Mouse (Mus musculus): ENCODE measurements around the gene Syt2.

The Syt2 gene

GRCm38 (mm10) chr1:134704396-134705306, 58.2 kb downstream of the Syt2 start:
- DNase-seq (ENCODE audit: low spot score in 2 of 2), result no peak

GRCm38 (mm10) chr1:134706549-134706948, 60.1 kb downstream of the Syt2 start:
- DNase-seq (ENCODE audit: low spot score in 2 of 2), result no peak

GRCm38 (mm10) chr1:134707516-134707915, 61.0 kb downstream of the Syt2 start:
- no peak for DNase-seq (ENCODE audit: low spot score in 2 of 2)

DNA sequence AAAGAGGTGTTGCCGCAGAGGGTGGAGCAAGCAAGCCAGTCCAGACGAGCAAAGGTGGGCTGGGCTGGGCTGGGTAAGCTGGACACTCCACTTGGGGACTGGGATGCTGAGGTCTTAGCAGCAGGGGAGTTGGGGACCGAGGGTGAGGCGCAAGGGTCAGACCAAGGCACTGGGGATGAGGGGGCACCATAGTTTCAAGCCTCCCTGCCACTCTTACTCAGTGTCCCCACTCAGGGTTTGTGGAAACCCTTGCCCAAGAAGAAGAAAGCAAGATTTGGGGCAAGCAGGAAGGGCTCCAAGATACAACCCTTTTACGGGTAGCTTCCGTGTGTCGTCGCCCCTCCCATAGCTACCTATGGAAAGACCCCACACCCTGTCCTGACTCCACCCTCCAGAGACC, 61.8 kb downstream of the Syt2 start:
- DNase-seq (ENCODE audit: low spot score in 2 of 2), result no peak

GRCm38 (mm10) chr1:134708801-134709385, 62.4 kb downstream of the Syt2 start:
- DNase-seq (ENCODE audit: low spot score in 2 of 2), result peak in 1 of 2 experiments; percentile 14

GRCm38 (mm10) chr1:134709411-134710306, 63.2 kb downstream of the Syt2 start:
- DNase-seq (ENCODE audit: low spot score in 2 of 2), result no peak

DNA sequence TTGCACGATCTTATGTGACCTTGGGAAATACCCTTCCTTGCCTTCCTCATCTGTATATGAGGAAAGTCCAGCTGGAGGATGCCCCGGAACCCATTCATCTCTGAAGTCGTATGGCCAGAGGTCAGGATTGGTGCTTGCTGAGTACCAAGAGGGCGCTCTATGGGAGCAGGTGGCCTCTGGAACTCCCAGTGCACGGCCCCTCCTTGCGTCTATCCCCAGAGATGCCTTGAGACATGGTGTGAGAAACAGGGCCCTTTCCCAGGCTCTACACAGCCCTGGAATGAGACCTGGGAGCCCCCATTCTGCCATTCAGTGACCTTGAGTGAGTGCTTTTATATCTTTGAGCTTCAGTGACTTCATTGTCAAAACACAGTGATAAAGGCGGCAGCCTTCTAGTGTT, 64.6 kb downstream of the Syt2 start:
- no peak for DNase-seq (ENCODE audit: low spot score in 2 of 2)

DNA sequence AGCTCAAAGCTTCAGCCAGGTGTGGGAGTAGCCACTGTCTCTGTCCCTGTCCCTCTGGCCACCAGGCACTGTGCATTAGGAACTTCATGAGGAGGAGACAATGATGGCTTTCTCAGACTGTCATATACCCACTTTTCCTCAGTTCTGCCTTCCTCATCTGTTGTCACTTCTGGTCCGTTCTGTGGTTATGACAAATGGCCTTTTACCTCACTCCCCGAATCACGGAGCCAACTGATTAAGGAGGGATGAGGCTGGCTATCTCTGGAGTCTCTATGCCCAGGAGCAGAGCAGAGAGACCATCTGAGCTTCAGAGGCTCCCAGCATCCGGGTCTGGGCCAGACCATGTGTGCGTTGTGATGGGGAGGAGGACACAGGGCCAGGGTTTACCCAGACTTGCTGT, 65.2 kb downstream of the Syt2 start:
- DNase-seq (ENCODE audit: low spot score in 2 of 2), result no peak

- no peak for DNase-seq (ENCODE audit: low spot score in 2 of 2)
Measured at GRCm38 (mm10) chr1:134712781-134713299, 66.4 kb downstream of the Syt2 start.

DNA sequence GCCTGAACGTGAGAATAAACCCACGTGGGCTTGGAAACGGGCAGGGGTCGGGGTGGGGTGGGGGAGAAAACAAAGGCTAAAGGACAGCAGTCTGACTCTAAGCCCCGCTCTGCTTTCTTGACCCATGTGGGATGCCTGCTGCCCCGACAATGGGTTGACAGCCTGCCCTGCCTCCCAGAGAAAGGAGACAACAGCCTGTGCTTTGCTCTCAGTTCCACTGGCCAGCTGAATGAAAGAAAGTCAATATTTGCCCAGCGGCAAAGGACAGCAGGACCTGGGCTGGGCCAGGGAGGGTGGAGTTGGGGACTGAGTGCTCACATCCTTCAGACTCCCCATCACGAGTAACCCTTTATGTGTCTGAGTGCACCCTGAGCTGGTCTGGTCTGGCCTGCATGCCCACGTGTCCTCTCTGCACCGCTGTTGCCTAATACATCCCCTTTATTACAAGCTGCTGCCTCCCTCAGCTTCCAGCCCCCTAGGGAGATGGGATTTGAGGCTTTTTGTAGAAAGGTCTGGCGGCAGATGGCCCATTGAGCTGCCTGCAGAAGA, 67.0 kb downstream of the Syt2 start:
- DNase-seq (ENCODE audit: low spot score in 2 of 2), result no peak

GRCm38 (mm10) chr1:134714166-134714565, 67.7 kb downstream of the Syt2 start:
- DNase-seq (ENCODE audit: low spot score in 2 of 2), result no peak

DNA sequence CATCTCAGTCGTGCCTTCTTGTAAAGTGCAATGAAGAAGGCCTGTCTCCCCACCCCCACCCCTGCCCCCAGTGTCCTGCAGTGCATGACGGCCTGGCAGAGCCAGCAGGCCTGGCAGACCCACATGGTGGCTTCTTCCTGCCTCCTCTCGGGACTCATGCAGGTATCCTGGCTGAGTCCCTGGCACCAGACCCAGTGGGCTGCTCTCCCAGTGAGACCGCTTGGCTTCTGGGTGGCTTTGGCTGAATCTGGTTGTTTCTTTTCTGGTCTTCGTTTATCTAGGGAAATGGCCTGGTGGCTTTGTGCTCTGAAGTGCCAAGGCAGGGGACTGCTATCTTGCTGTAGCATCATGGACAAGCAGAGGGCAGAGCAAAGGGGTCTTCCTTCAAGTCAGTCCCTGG, 68.6 kb downstream of the Syt2 start:
- DNase-seq (ENCODE audit: low spot score in 2 of 2), result no peak

GRCm38 (mm10) chr1:134719718-134720304, 73.3 kb downstream of the Syt2 start:
- peak in 1 of 2 experiments; percentile 27 for DNase-seq (ENCODE audit: low spot score in 2 of 2)

DNA sequence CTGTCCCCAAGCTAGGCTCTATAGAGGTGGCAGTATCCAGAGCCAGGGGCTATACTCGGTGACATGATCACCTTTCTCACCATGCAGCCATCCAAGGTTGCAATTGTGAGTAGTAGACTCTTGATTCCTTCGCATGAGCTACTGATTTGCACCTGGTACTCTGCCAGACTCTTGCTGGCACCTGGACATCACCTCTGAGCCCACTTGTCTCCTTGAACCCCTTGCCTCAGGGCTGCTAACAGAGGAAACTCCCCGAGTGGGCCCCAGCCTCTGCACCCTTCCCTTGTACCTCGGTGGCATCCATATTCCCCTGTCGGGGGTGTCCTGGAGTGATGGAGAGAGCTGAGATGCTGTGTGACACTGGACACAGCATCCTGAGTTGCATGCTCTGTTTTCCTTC, 75.0 kb downstream of the Syt2 start:
- no peak for DNase-seq (ENCODE audit: low spot score in 2 of 2)

GRCm38 (mm10) chr1:134722891-134723290, 76.4 kb downstream of the Syt2 start:
- no peak for DNase-seq (ENCODE audit: low spot score in 2 of 2)

GRCm38 (mm10) chr1:134725276-134725675, 78.8 kb downstream of the Syt2 start:
- DNase-seq (ENCODE audit: low spot score in 2 of 2), result no peak

DNA sequence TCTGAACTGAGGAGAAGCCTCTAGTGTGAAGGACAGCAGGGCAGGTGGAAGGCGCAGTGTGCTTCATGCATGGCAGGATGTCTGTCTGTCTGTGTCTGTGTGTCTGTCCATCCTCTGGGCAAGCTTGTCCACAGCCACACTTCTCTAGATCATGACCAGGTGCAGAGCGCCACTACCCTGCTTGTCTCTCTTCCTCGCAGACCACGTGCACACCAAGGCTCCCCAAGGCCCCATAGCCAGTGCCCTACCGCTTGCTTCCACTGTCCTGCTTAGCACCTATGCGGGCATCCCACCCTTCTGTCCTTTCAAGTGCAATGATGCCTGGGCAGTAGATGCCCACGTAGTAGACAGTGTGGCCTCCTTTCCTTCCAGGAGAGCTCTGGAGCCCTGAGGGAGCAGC, 80.0 kb downstream of the Syt2 start:
- no peak for DNase-seq (ENCODE audit: low spot score in 2 of 2)

GRCm38 (mm10) chr1:134727256-134727655, 80.8 kb downstream of the Syt2 start:
- DNase-seq (ENCODE audit: low spot score in 2 of 2), result no peak

GRCm38 (mm10) chr1:134733659-134734058, 87.2 kb downstream of the Syt2 start:
- no peak for DNase-seq (ENCODE audit: low spot score in 2 of 2)

- DNase-seq (ENCODE audit: low spot score in 2 of 2), result no peak
Measured at GRCm38 (mm10) chr1:134737463-134737862, 91.0 kb downstream of the Syt2 start.

DNA sequence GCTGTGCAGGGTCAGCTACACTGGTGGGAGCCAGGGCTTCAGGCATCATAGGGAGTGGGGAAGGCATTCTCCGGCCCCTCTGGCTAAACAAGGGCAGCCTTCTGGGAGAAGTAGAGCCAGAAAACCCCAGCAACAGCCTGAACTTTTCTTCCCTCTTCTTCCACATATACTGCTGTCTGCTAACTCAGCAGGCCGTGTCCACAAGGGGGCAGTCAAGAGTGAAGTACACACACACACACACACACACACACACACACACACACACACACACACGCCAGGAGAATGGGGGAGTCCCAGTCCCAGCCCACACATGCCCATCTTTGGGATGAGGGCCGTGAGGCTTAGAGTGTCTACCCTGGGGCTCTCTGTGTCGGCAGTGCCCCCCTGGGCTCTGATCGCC, 95.0 kb downstream of the Syt2 start:
- no peak for DNase-seq (ENCODE audit: low spot score in 2 of 2)

Measured in right cerebral cortex, postnatal 36 days (tissue).